Mouse (Mus musculus) erythroblast, adult 5-6 weeks (primary cell): ENCODE measurements around the gene Ptdss2. TPM values are rescaled to one million over a fixed set of nuclear protein-coding genes. Genes with fewer than 3 reads are reported as not detected.
A peak's percentile ranks its signal among the peaks of the same experiment; 100 is the strongest.

Source experiments
- ATAC-seq: replicated peaks from 2 replicates; pipeline ENCODE4 v1.8.0; 2016; ENCODE audit warnings: moderate number of reproducible peaks, mild to moderate bottlenecking, moderate TSS enrichment, inconsistent platforms; ENCODE audit not compliant: poor library complexity, low FRiP score, severe bottlenecking
- total RNA-seq, 2 experiments: library from RNA; stranded (forward) in 1 of 2; stranded (reverse) in 1 of 2; fragments of 150-400 nt in 1 of 2; fragments of 200-764, 138-1000 nt in 1 of 2; gene quantifications; 2 replicates each; pipeline versions ENCODE4 v1.2.3 to v1.2.4; 2015 to 2017; ENCODE audit warnings: low replicate concordance in 2 of 2

Ptdss2 gene
- total RNA-seq (2015; ENCODE audit: low replicate concordance): 123 and 158 TPM in 2 replicates
- total RNA-seq (2017; ENCODE audit: low replicate concordance): 153 and 164 TPM in 2 replicates

DNA sequence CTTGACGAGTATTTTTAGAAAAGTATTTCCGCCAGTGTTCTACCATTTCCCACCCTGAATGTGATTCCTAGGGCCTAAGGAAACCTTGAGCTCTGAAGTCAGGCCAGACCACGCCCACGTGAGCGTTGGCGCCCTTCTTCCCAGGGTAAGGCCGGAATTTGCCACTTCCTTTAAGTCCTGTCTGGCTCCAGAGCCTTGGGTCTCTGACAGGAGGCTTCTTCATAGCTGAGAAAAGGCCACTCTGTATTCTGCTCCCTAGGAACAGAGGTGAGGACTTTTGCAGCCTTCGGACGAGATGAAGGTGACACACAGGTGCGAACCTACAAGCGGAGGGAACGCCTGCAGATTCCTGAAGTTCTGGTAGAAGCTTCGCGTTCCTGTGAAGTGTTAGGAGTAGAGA lies at the start of gene Ptdss2:
Gene Ptdss2 (plus strand): TSS at position 138 of the 400 bp plus-strand sequence.
- ATAC-seq: no peak

- ATAC-seq: no peak
Measured at GRCm38 (mm10) chr7:141073782-141074181, 48.4 kb upstream of the Ptdss2 start.

GRCm38 (mm10) chr7:141077841-141078240 lies 44.3 kb upstream of the Ptdss2 start, which contains the start of gene Pkp3:
TSS of gene Pkp3 (plus strand) at chr7:141078218.
- no peak for ATAC-seq

DNA sequence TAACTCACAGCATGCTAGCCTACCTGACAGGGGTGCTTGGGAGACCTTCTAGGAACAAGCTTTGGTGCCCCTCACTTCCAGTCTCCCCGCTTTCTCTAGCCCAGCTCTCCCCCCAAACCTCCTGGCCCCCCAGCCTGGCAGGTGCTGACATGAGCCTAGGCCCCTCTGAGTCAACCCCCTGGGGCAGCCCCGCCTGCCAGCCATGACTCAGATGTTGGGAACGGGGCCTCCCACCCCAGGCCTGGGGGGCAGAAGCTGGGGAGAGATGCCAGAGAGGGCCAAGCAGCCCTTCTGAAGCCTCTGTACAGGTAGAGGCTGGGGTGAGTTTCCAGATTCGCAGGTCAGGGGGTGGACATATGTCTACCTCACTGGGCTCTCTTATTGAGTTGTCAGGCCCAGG lies 43.3 kb upstream of the Ptdss2 start:
- no peak for ATAC-seq

- no peak for ATAC-seq
Measured at GRCm38 (mm10) chr7:141079481-141080449, 42.4 kb upstream of the Ptdss2 start.

GRCm38 (mm10) chr7:141087894-141088293 lies 34.3 kb upstream of the Ptdss2 start:
- ATAC-seq: no peak

DNA sequence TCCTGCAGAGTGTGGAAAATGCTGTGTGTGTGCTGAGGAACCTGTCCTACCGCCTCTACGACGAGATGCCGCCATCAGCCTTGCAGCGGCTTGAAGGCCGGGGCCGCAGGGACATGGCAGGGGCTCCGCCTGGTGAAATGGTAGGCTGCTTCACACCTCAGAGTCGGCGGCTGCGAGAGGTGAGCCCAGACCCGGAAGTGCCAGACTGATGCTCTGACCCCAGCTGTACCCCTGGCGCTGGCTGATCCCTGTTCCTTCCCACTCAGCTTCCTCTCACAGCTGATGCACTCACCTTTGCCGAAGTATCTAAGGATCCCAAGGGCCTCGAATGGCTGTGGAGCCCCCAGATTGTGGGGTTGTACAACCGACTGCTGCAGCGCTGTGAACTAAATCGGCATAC lies 33.7 kb upstream of the Ptdss2 start:
- ATAC-seq: no peak

GRCm38 (mm10) chr7:141090228-141090627 lies 32.0 kb upstream of the Ptdss2 start:
- no peak for ATAC-seq

GRCm38 (mm10) chr7:141092051-141092735 lies 30.0 kb upstream of the Ptdss2 start:
- ATAC-seq: peak; percentile 95

DNA sequence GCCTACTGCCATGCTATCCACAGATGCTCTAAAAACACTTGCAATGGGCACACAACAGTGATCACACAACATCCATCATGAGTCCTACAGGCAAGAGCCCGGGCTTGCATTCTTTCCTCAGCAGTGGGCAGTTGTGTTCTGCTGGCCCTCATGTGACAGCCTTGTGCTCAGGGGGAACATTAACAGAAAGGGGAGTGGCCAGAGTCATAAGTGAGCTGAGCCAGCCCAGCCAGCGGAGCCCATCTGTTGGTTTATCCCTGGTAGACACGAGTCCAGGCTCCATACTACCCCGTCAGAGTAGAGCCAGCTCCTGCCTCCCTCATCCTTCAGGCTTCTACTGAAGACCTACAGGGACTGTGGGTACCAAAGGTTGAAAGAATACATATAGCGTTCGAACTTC lies 28.2 kb upstream of the Ptdss2 start:
- ATAC-seq: no peak

GRCm38 (mm10) chr7:141094487-141095205 lies 27.5 kb upstream of the Ptdss2 start:
- no peak for ATAC-seq

- no peak for ATAC-seq
Measured at GRCm38 (mm10) chr7:141096021-141096420, 26.2 kb upstream of the Ptdss2 start.

- ATAC-seq: no peak
Measured at GRCm38 (mm10) chr7:141096649-141097056, 25.5 kb upstream of the Ptdss2 start.

DNA sequence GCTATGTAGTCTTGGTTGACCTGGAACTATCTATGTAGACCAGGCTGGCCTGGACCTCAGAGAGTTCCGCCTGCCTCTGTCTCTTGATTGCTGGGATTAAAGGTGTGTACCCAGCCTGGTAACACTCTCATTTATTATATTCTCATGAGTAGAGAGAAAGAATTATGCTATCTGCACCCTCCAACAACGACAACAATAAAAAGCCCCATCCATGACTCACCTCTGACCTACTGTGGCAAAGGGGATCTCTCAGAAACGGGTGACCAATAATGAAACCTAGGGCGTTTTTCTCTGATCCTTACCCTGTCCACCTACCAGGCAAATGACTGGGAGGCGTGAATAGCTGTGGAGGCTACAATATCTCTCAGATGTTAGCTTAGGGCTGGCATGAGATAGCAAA lies 25.0 kb upstream of the Ptdss2 start:
- ATAC-seq: no peak

DNA sequence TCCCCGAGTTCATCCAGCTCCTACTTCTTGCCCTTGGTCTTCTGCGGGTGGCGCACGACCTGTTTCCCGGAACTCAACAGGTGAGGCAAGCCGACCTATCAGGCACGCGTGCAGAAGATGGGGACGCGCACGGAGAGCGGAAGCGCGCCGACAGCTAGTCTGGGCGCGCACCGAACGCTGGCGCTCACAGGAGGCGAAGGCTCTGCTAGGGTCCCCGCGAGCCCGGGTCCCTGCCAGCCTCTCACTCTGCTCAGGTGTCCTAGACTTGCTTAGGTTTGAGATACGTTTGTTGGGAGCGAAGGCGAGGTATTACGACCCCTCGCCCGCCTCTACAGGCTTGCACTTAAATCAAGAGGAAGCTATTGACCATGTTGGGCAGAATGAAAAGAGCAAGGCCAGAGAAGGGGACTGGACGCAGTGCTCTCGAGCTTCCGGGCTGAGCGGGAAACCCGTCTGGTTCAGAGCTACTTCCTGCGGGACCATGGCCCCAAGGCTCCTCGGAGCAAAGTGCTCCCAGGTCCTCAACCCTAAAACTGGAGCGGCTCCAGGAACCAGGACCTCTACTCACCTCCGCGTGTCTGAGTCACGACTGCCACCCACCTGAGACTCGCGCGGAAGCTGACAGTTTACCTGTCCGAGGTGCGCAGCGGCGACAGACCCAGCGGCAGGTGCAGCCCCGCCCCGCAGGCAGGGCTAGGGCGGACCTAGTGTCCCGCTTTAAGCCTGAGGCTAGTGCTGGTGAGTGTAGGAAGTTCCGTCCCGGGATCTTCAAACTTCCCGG lies 22.1 kb upstream of the Ptdss2 start, which contains the start of gene Sigirr:
Gene Sigirr (minus strand): TSS at position 662 of the 781 bp plus-strand sequence.
- ATAC-seq: no peak

DNA sequence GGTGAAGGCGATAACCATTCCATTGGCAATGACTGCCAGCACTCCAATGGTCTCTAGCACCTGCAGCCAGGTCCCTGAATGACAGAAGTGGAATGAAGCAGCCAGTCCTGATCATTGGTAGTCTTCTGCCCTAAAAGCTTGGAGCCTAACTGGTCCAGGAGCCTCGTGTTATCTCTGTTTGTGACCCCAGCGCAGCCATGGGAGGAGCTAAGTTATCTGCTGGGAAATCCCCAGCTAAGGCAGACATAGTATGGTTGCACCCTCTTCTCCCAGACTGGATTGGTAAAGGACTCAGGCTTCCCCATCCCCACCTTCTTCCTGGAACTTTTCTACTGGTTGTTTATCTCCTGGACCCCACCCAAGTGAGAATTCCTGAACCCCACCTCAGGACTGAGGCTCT lies 19.0 kb upstream of the Ptdss2 start:
- ATAC-seq: peak; percentile 52

DNA sequence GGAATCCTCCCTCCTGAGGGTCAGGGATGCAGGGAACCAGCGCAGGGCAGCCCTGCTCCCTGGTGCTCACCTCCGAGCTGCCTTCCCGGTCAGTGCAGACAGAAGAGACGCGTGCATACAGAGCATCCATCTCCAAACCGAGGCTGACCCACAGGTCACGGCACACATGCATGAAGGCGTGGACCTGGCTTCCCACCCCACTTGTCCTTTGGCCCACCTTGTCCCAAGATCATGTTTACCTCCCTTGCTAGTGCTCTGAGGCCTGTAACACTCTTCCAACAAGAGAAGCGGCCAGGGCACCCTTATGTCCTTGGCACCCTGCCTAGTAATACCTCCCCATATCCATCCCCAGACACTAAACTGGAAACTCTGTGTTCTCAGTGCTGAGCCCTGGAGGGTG lies 6.3 kb upstream of the Ptdss2 start:
- 0 out of 2 replicates have a peak, but pooled peaks have one; percentile 16 for ATAC-seq

- ATAC-seq: no peak
Measured at GRCm38 (mm10) chr7:141117636-141118035, 4.5 kb upstream of the Ptdss2 start, which contains the start of gene Ano9. TSS of gene Ano9 (minus strand) at chr7:141117806.

- no peak for ATAC-seq
Measured at GRCm38 (mm10) chr7:141119487-141119886, 2.7 kb upstream of the Ptdss2 start.
